Mouse (Mus musculus) liver, postnatal 0 days (tissue): ENCODE measurements at regions not wholly inside any gene's neighbourhood (a gene's known extent, or its start where the extent isn't known, plus 50 kb on each side); places are given as distances from the start of the nearest gene placed in this dataset.

Experiments
- ATAC-seq: fragments of 200-750 bp; cut with Nextera tagmentation; 2 replicates; pipeline ENCODE4 v1.8.0; 2017; ENCODE audit warnings: mild to moderate bottlenecking, moderate library complexity
- DNase-seq: peaks from one replicate; pipeline ENCODE4 v3.0.0-alpha.2; 2016
- H3K27ac ChIP-seq: fragments of 300-500 bp; sonication (generic); 2 replicates; pipeline ENCODE4 v1.5.1; 2014; ENCODE audit warnings: antibody characterized with exemption, moderate library complexity, mild to moderate bottlenecking, low read depth
- H3K27me3 ChIP-seq: fragments of 300-500 bp; sonication (generic); 2 replicates; pipeline ENCODE4 v1.6.1; 2014; ENCODE audit warnings: low read length, control low read depth, mixed read lengths; ENCODE audit not compliant: insufficient read depth
- H3K36me3 ChIP-seq: fragments of 300-500 bp; sonication (generic); replicated peaks from 2 replicates; pipeline ENCODE4 v1.6.1; 2014; ENCODE audit warnings: mild to moderate bottlenecking, control low read depth, low read length, moderate library complexity, mixed read lengths; ENCODE audit not compliant: insufficient read depth
- H3K4me1 ChIP-seq: fragments of 300-500 bp; sonication (generic); 2 replicates; pipeline ENCODE4 v1.6.1; 2014; ENCODE audit warnings: antibody characterized with exemption, mild to moderate bottlenecking, control low read depth; ENCODE audit not compliant: insufficient read depth
- H3K4me2 ChIP-seq: fragments of 300-500 bp; sonication (generic); 2 replicates; pipeline ENCODE4 v1.6.1; 2014; ENCODE audit warnings: low read depth, mild to moderate bottlenecking, low read length, moderate library complexity, mixed read lengths
- H3K4me3 ChIP-seq: fragments of 300-500 bp; sonication (generic); 2 replicates; pipeline ENCODE4 v1.5.1; 2014; ENCODE audit warnings: low read depth, low read length
- H3K9ac ChIP-seq: fragments of 300-500 bp; sonication (generic); replicated peaks from 2 replicates; pipeline ENCODE4 v1.6.1; 2014; ENCODE audit warnings: mild to moderate bottlenecking, moderate library complexity
- H3K9me3 ChIP-seq: fragments of 300-500 bp; sonication (generic); 2 replicates; pipeline ENCODE4 v1.6.1; 2016; ENCODE audit warnings: mild to moderate bottlenecking, control low read depth, low read length, mixed read lengths
- CTCF ChIP-seq: sonication (generic); IDR thresholded peaks from 2 replicates; pipeline ENCODE4 v1.5.1; 2016; ENCODE audit warnings: antibody characterized with exemption, low read depth
- EP300 ChIP-seq: IDR thresholded peaks from 2 replicates; pipeline ENCODE4 v1.6.1; 2016; ENCODE audit warnings: antibody characterized with exemption, low read depth, mild to moderate bottlenecking
- WGBS: fragments of 180-500 bp; shearing (Covaris S2); extraction: QIAGEN DNeasy Blood & Tissue Kit; methylation state at CpG from one replicate; pipeline ENCODE4 v1.1.7; 2014; ENCODE audit not compliant: insufficient replicate concordance; 5-methylcytosine and 5-hydroxymethylcytosine counted together

DNA sequence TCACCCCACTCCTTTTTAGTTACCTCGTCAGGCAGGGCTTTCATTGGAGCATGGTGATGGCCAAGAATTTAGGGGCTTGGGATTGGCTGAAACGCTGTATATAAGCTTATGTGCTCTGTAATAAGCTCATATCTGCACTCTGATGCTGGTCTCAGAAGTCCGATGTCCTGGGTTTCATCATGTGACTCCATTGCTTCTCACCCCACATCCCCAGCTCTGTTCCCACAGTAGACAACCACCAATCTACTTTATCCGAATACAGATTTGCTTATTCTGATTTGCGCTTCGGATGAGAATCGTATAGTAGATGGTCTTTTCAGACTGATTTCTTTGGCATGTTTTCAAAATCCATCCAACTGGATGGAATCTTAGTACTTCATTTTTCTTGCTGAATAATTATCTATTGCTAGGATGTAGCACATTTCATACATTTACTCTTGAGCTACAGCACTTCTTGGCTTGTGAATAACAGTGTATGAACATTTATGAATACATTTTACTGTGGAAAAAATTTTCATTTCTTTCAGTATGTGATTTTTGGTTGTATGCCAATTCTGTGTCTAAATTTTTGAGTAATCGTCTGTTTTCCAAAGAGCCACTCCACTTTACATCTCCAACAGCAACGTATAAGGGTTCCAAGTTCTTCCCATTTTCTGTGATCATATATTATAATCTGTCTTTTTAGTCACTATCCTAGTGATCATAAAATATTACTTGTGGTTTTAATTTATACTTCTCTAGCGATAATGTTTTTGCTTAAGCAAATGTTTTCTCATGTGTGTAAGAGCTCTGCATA, 185.7 kb downstream of the Hace1 start:
- Histone ChIP-seq H3K4me1 (no peaks in the 10 kb centered on the region), H3K27me3 (no peaks in the 10 kb centered on the region), H3K27ac (no peak overlapping the region), H3K9ac (no peak overlapping the region), H3K4me3 (no peak overlapping the region), H3K9me3 (no peaks in the 10 kb centered on the region), H3K36me3 (no peaks in the 10 kb centered on the region), H3K4me2 (no peak overlapping the region)
- 76% methylated on average over 10 of the region's 10 CpGs for WGBS
- DNase-seq (no peak), ATAC-seq (no peak)
- no peak for TF ChIP-seq EP300
- no peak for TF ChIP-seq CTCF

DNA sequence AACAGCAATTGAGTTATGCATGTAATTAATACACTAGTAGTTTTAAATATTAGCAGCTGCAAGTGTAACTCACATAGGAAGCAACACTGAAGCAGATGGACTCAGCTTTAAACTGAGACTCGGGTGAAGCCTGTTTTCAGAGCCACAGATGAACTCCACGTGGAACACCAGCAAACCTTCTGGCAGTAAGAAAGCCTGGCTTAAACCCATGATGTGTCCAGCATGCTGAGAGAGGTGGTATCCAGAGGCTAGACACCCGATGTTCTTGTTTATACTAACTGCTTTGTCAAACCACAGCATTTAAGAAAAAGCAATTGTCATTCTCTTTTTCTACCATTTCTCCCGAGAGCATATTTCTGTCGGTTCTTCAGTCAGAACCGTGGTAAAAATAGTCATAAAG, 202.1 kb downstream of the Hace1 start:
- Histone ChIP-seq H3K4me1 (0 out of 2 replicates have a peak, but pooled peaks cover 2% of the 10 kb centered on the region), H3K36me3 (no peaks in the 10 kb centered on the region), H3K27ac (no peak overlapping the region), H3K9ac (no peak overlapping the region), H3K9me3 (no peaks in the 10 kb centered on the region), H3K27me3 (no peaks in the 10 kb centered on the region), H3K4me3 (no peak overlapping the region), H3K4me2 (no peak overlapping the region)
- WGBS, result 41% methylated on average over 6 of the region's 6 CpGs
- TF ChIP-seq EP300 (no peak), CTCF (no peak)
- ATAC-seq (no peak), DNase-seq (no peak)

DNA sequence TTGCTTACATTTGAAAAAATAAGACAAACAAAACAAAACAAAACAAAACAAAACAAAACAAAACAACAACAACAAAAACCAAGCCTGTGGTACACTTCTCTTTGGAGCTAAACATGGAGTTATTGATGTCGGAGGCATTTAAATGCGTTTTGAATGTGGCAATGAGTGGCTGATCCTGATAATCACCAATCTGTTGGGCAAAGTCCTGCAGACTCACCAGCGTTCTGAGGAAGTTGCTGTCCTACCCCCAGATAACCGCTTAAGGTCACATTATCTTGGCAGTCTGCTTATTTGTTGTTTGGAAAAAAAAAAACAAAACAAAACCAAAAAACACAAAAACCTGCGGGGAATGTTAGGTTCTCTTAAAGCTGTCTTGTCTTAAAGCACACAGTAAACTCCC, 205.4 kb downstream of the Hace1 start:
- WGBS, result 20% methylated on average over 5 of the region's 5 CpGs
- no peaks in the 10 kb centered on the region for H3K27me3 ChIP-seq
- H3K4me3 ChIP-seq, result no peak overlapping the region
- ATAC-seq (no peak), DNase-seq (no peak)
- TF ChIP-seq CTCF, result no peak
- 0 out of 2 replicates have a peak, but pooled peaks have one; percentile 20 for TF ChIP-seq EP300
- H3K36me3 ChIP-seq, result no peaks in the 10 kb centered on the region
- H3K9ac ChIP-seq, result no peak overlapping the region
- H3K27ac ChIP-seq, result no peak overlapping the region
- H3K4me1 ChIP-seq, result 0 out of 2 replicates have a peak, but pooled peaks cover 2% of the 10 kb centered on the region
- H3K9me3 ChIP-seq, result no peaks in the 10 kb centered on the region
- no peak overlapping the region for H3K4me2 ChIP-seq

DNA sequence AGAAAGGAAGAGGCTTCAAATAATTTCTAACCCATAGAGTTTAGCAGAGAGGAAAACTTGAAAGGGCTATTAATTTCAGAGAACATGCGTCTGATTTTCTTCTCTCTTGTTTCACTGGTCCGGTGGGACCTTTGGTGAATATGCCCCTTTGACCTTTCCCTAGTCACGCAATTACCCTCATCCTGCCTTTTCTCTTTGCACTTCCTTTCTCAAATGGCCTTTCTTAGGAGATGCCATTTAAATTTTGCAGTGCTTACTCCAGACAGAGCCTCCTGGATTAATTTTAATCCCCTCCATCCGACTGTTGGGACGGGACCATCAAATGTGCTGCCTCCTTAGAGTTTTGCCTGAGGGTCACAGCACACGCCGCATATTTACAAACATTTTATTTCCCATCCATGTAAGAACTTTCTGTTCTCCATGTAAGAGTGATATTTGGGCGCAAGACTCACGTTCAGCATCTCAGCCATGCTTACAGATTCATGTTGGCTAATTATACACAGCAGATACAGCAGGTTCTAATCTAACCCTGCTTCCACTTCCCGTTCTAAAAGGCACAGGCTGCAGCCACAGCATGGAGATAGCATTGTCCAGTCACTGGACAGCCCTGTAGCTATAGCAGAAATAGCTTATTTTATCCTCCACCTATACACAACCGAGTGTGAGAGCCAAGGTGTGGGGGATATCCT, 206.0 kb downstream of the Hace1 start:
- TF ChIP-seq EP300 (no peak), CTCF (no peak)
- H3K9me3 ChIP-seq, result no peaks in the 10 kb centered on the region
- H3K36me3 ChIP-seq, result no peaks in the 10 kb centered on the region
- no peak overlapping the region for H3K4me2 ChIP-seq
- ATAC-seq, result no peak
- WGBS, result 49% methylated on average over 11 of the region's 11 CpGs
- H3K9ac ChIP-seq, result no peak overlapping the region
- no peak overlapping the region for H3K27ac ChIP-seq
- no peak for DNase-seq
- 0 out of 2 replicates have a peak, but pooled peaks cover 2% of the 10 kb centered on the region for H3K4me1 ChIP-seq
- H3K27me3 ChIP-seq, result no peaks in the 10 kb centered on the region
- no peak overlapping the region for H3K4me3 ChIP-seq

DNA sequence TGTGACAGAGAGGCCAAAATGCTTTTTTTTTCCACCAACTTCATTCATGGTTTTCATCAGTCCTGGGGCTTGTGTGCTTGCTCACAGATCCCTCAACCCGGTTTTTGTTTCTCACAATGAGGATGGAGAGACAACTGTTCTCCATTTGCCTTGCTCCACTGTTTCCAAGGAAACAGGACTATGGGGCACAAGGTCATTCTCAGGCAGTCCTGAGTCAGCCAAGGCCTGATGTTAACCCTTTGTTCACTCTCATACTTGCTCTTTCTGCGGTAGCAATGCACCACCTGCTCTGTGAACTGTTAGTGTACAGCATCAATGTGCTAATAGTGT, 206.5 kb downstream of the Hace1 start:
- no peak overlapping the region for H3K27ac ChIP-seq
- DNase-seq, result no peak
- 43% methylated on average over 2 of the region's 2 CpGs for whole genome bisulfite sequencing
- 0 out of 2 replicates have a peak, but pooled peaks cover 2% of the 10 kb centered on the region for H3K4me1 ChIP-seq
- no peak overlapping the region for H3K4me2 ChIP-seq
- H3K9ac ChIP-seq, result no peak overlapping the region
- no peak for ATAC-seq
- no peaks in the 10 kb centered on the region for H3K9me3 ChIP-seq
- no peaks in the 10 kb centered on the region for H3K36me3 ChIP-seq
- TF ChIP-seq EP300, result no peak
- no peak for TF ChIP-seq CTCF
- no peak overlapping the region for H3K4me3 ChIP-seq
- no peaks in the 10 kb centered on the region for H3K27me3 ChIP-seq

DNA sequence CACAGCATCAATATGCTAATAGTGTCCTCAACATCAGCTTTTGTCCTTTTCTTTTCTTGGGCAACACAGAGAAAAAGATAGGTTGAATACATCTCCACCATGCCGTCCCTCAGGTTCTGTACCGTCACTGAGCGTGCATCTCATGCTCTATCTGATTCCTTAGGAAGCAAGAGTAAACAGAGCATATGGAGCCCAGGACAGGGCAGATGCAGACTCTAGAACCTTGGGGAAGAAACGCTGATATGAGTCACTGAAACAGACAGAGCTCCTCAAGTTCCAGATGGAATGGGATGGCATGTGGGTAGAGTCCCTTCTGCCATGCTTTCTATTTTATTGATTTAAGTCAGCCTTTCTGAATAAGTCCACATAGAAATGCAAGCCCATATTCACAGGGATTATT, 206.9 kb downstream of the Hace1 start:
- Histone ChIP-seq H3K4me1 (0 out of 2 replicates have a peak, but pooled peaks cover 2% of the 10 kb centered on the region), H3K27ac (no peak overlapping the region), H3K4me3 (no peak overlapping the region), H3K27me3 (no peaks in the 10 kb centered on the region), H3K9ac (no peak overlapping the region), H3K4me2 (no peak overlapping the region), H3K36me3 (no peaks in the 10 kb centered on the region), H3K9me3 (no peaks in the 10 kb centered on the region)
- 72% methylated on average over 4 of the region's 4 CpGs for WGBS
- DNase-seq, result no peak
- TF ChIP-seq CTCF (no peak), EP300 (no peak)
- no peak for ATAC-seq
